In the genomic region with DNA sequence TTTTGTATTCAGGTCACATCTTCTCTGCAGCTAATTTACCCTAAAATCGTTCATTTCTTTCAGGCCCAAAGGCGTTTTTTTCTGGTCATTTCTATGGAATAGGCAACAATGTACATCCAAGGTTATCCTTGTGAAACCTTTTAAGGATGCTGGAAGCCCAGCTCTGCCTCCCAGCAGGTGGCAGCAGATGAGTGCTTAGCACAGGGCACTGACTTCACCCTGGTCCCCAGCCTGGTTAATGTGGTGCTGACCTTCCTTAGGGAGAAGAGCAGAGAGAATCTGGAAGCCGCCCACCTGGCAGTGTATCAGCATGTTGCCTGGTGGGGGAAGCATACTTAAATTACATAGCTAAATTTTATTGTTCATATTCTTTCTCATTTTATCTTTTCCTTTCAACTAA, we compare ENCODE assay signal across 8 mouse cellular contexts. TPM values are rescaled to one million over a fixed set of nuclear protein-coding genes. Genes with fewer than 3 reads are reported as not detected.
DNase-seq lines count a peak whose midpoint lies in the region; TF ChIP-seq lines count a peak whose summit lies in the region.
"Had no signal": no experiment of that assay in that cellular context is flagged by ENCODE, and none has a peak within 500 bp of the region (broad histone marks: within the 10 kb centered on the region; RNA-seq: fewer than 3 reads in every experiment).

No protein-coding gene starts in this region.

- no peak overlapping the region for H3K4me3 ChIP-seq in E14TG2a.4 (replicated peaks; ENCODE audit: low read length)
- H3K4me3 ChIP-seq: hindbrain, embryonic 15.5 days had no signal

- peak; percentile 21 for TF ChIP-seq CTCF in E14TG2a.4 (conservative IDR thresholded peaks at IDR 0.05; ENCODE audit: low read length)

- no peaks in the 10 kb centered on the region for H3K9me3 ChIP-seq in E14TG2a.4 (ENCODE audit: low read length)
- H3K9me3 ChIP-seq: hindbrain, embryonic 15.5 days had no signal

- intact Hi-C loops in gastrocnemius, postnatal 14 days (cut with DNase I; ENCODE audit: low total_unique reads): loop anchor here (2.0 kb wide), 1 partner anchor 285 kb away; no protein-coding TSS in a partner anchor

- peaks cover 35% of the 10 kb centered on the region for H3K4me1 ChIP-seq in E14TG2a.4 (replicated peaks; ENCODE audit: low read depth, low read length)

- peak; percentile 67 for DNase-seq in 416B (ENCODE audit: low read depth)
- DNase-seq in cerebellum, adult 9-10 months: peak; percentile 39
- peak; percentile 75 for DNase-seq in gastrocnemius, postnatal 14 days
- peak; percentile 42 for DNase-seq in layer of hippocampus, adult 9-10 months (ENCODE audit: low spot score)
- DNase-seq in lung, postnatal 4 days: peak; percentile 76 to 78
- peak; percentile 85 for DNase-seq in testis, postnatal 10 days (ENCODE audit: low spot score)

- no peaks in the 10 kb centered on the region for H3K27me3 ChIP-seq in E14TG2a.4 (ENCODE audit: insufficient read depth, low read length)
- H3K27me3 ChIP-seq: hindbrain, embryonic 15.5 days had no signal

- peaks cover 20% of the 10 kb centered on the region for H3K36me3 ChIP-seq in E14TG2a.4 (ENCODE audit: insufficient read depth, low read length)
- H3K36me3 ChIP-seq: hindbrain, embryonic 15.5 days had no signal

RNA-seq across cellular contexts. Expression of gene Mmaa, which starts 3.0 kb away (rescaled TPM):
- 10 to 100 TPM; 15.3 to 15.8 TPM for total RNA-seq in gastrocnemius, postnatal 14 days (2021)

RNA-seq across cellular contexts. Expression of gene 1700011L22Rik, which starts 49.4 kb away (rescaled TPM):
- not detected for total RNA-seq in gastrocnemius, postnatal 14 days (2021)
